In genomic region chr9:108854241-108854696, GRCm38 (mm10) we compare ENCODE assay signal across 8 mouse cellular contexts. TPM values are rescaled to one million over a fixed set of nuclear protein-coding genes. Genes with fewer than 3 reads are reported as not detected.
DNase-seq lines count a peak whose midpoint lies in the region; ATAC-seq and TF ChIP-seq lines count a peak whose summit lies in the region.

No protein-coding gene starts in this region.

- TF ChIP-seq EP300 in heart, adult 2 months (IDR thresholded peaks at IDR 0.05; ENCODE audit: insufficient read depth, low read depth, low read length): no peak

- H3K9me3 ChIP-seq in embryonic facial prominence, embryonic 12.5 days: no peaks in the 10 kb centered on the region
- H3K9me3 ChIP-seq in limb, embryonic 14.5 days (ENCODE audit: control insufficient read depth, low read length): no peaks in the 10 kb centered on the region
- no peaks in the 10 kb centered on the region for H3K9me3 ChIP-seq in midbrain, embryonic 16.5 days (replicated peaks; ENCODE audit: control insufficient read depth, low read length, poor library complexity, severe bottlenecking)

- peak overlapping the region; percentile 72 for H3K4me3 ChIP-seq in embryonic facial prominence, embryonic 12.5 days
- H3K4me3 ChIP-seq in heart, adult 2 months: peak overlapping the region; percentile 70
- H3K4me3 ChIP-seq in limb, embryonic 14.5 days (replicated peaks; ENCODE audit: low read length): peak overlapping the region; percentile 58
- peak overlapping the region; percentile 71 for H3K4me3 ChIP-seq in midbrain, embryonic 16.5 days (ENCODE audit: low read depth, low read length)
- H3K4me3 ChIP-seq in spleen, adult 2 months (ENCODE audit: extremely low read depth, insufficient read depth, insufficient read length): peak overlapping the region; percentile 88

- peak overlapping the region; percentile 84 for H3K27ac ChIP-seq in embryonic facial prominence, embryonic 12.5 days
- H3K27ac ChIP-seq in heart, adult 2 months: peak overlapping the region; percentile 92
- peak overlapping the region; percentile 69 for H3K27ac ChIP-seq in limb, embryonic 14.5 days (replicated peaks; ENCODE audit: low read depth, low read length)
- peak overlapping the region; percentile 78 for H3K27ac ChIP-seq in midbrain, embryonic 16.5 days (ENCODE audit: low read length)
- peak overlapping the region; percentile 83 for H3K27ac ChIP-seq in spleen, adult 2 months (ENCODE audit: insufficient read depth, low read length)

- peak; percentile 94 for DNase-seq in 416B (ENCODE audit: low read depth)
- DNase-seq in adrenal gland, postnatal 36 days: peak; percentile 93
- DNase-seq in heart, adult 2 months: peak; percentile 89 to 90
- DNase-seq in kidney, adult 8-10 months: peak; percentile 89
- DNase-seq in limb, embryonic 14.5 days (ENCODE audit: low spot score): peak; percentile 82
- DNase-seq in spleen, adult 2 months (ENCODE audit: low read depth in 1 of 2, low spot score in 2 of 2): peak; percentile 74 to 81

- intact Hi-C loops in heart, adult 2 months (cut with DNase I): no loop called here

- peak overlapping the region; percentile 77 for H3K4me2 ChIP-seq in embryonic facial prominence, embryonic 12.5 days (replicated peaks)
- peak overlapping the region; percentile 51 for H3K4me2 ChIP-seq in limb, embryonic 14.5 days (replicated peaks; ENCODE audit: low read depth, low read length, severe bottlenecking)
- H3K4me2 ChIP-seq in midbrain, embryonic 16.5 days (ENCODE audit: low read length): peak overlapping the region; percentile 84

- TF ChIP-seq CTCF in heart, adult 2 months (IDR thresholded peaks at IDR 0.05): no peak; the same call in 1 of the 2 replicates
- TF ChIP-seq CTCF in spleen, adult 2 months (IDR thresholded peaks at IDR 0.05; ENCODE audit: extremely low read depth, insufficient read depth, insufficient read length, insufficient replicate concordance): 0 out of 2 replicates have a peak, but pooled peaks have one; percentile 11

- under 1% methylated on average over 28 of the region's 28 CpGs for WGBS in embryonic facial prominence, embryonic 12.5 days
- under 1% methylated on average over 28 of the region's 28 CpGs for WGBS in heart, adult 2 months
- WGBS in limb, embryonic 14.5 days: under 1% methylated on average over 28 of the region's 28 CpGs
- whole genome bisulfite sequencing in midbrain, embryonic 16.5 days: under 1% methylated on average over 28 of the region's 28 CpGs
- WGBS in spleen, adult 2 months: under 1% methylated on average over 28 of the region's 28 CpGs

- peaks cover 29% of the 10 kb centered on the region for H3K36me3 ChIP-seq in embryonic facial prominence, embryonic 12.5 days
- H3K36me3 ChIP-seq in heart, adult 2 months (ENCODE audit: control insufficient read depth, insufficient read depth, low read length): no peaks in the 10 kb centered on the region
- peaks cover 29% of the 10 kb centered on the region for H3K36me3 ChIP-seq in limb, embryonic 14.5 days (ENCODE audit: control insufficient read depth, insufficient read depth, low read length)
- peaks cover 8% of the 10 kb centered on the region for H3K36me3 ChIP-seq in midbrain, embryonic 16.5 days (ENCODE audit: control insufficient read depth, insufficient read depth, low read length)
- H3K36me3 ChIP-seq in spleen, adult 2 months (ENCODE audit: control insufficient read depth, insufficient read depth, low read length): no peaks in the 10 kb centered on the region

- peak overlapping the region; percentile 68 for H3K9ac ChIP-seq in embryonic facial prominence, embryonic 12.5 days
- H3K9ac ChIP-seq in heart, adult 2 months (ENCODE audit: low read depth, low read length): peak overlapping the region; percentile 76
- peak overlapping the region; percentile 63 for H3K9ac ChIP-seq in limb, embryonic 14.5 days (ENCODE audit: low read depth, low read length, severe bottlenecking)
- H3K9ac ChIP-seq in midbrain, embryonic 16.5 days (ENCODE audit: low read depth, low read length): peak overlapping the region; percentile 67

- no peaks in the 10 kb centered on the region for H3K27me3 ChIP-seq in embryonic facial prominence, embryonic 12.5 days
- no peaks in the 10 kb centered on the region for H3K27me3 ChIP-seq in heart, adult 2 months (ENCODE audit: control insufficient read depth, insufficient read depth, low read length)
- H3K27me3 ChIP-seq in limb, embryonic 14.5 days (ENCODE audit: control insufficient read depth, insufficient read depth, low read length): no peaks in the 10 kb centered on the region
- H3K27me3 ChIP-seq in midbrain, embryonic 16.5 days (ENCODE audit: control insufficient read depth, insufficient read depth, low read depth, low read length): no peaks in the 10 kb centered on the region
- H3K27me3 ChIP-seq in spleen, adult 2 months (ENCODE audit: control insufficient read depth, insufficient read depth, low read length): no peaks in the 10 kb centered on the region

- peak; percentile 84 for ATAC-seq in embryonic facial prominence, embryonic 12.5 days (ENCODE audit: insufficient number of reproducible peaks, insufficient read depth, low FRiP score, low TSS enrichment)
- ATAC-seq in limb, embryonic 14.5 days (ENCODE audit: low FRiP score, low read depth): peak; percentile 72
- peak; percentile 87 for ATAC-seq in midbrain, embryonic 16.5 days

- TF ChIP-seq POLR2A in heart, adult 2 months (IDR thresholded peaks at IDR 0.05; ENCODE audit: insufficient read depth, low read depth, low read length): peak; percentile 90
- peak; percentile 89; the same call in 1 of the 2 replicates for TF ChIP-seq POLR2A in limb, embryonic 14.5 days (IDR thresholded peaks at IDR 0.05; ENCODE audit: borderline replicate concordance, extremely low read depth, insufficient read depth, insufficient read length)
- peak; percentile 69 for TF ChIP-seq POLR2A in spleen, adult 2 months (IDR thresholded peaks at IDR 0.05; ENCODE audit: low read depth, low read length)

- peaks cover 15% of the 10 kb centered on the region for H3K4me1 ChIP-seq in embryonic facial prominence, embryonic 12.5 days
- H3K4me1 ChIP-seq in heart, adult 2 months (ENCODE audit: control insufficient read depth, insufficient read depth, low read length): peaks cover 6% of the 10 kb centered on the region; the same call in 1 of the 2 replicates
- peaks cover 3% of the 10 kb centered on the region; the same call in 1 of the 2 replicates for H3K4me1 ChIP-seq in limb, embryonic 14.5 days (ENCODE audit: control insufficient read depth, insufficient read depth, low read length)
- H3K4me1 ChIP-seq in midbrain, embryonic 16.5 days (ENCODE audit: control insufficient read depth, insufficient read depth, low read length): peaks cover 10% of the 10 kb centered on the region; the same call in 1 of the 2 replicates
- peaks cover 5% of the 10 kb centered on the region; the same call in 1 of the 2 replicates for H3K4me1 ChIP-seq in spleen, adult 2 months (ENCODE audit: control insufficient read depth, insufficient read depth, insufficient read length)

- no peaks in the 10 kb centered on the region for H3K79me2 ChIP-seq in heart, adult 2 months (replicated peaks; ENCODE audit: control insufficient read depth, insufficient read depth, low read length)

RNA-seq across cellular contexts. Expression of gene Slc26a6, which starts 1.2 kb away (rescaled TPM):
- total RNA-seq in adrenal gland, postnatal 36 days (2021): 10 to 100 TPM in 1 of 2 experiments, 1 to 10 TPM in 1; 8.5 to 10.9 TPM
- polyA plus RNA-seq in embryonic facial prominence, embryonic 12.5 days (2016; fragmentation: Nextera tagmentation; extraction: Ambion mirVana): 20.5 and 22.5 TPM in 2 replicates
- total RNA-seq in heart, adult 2 months (2021): 10 to 100 TPM; 20.8 to 24.3 TPM
- polyA plus RNA-seq in heart, adult 2 months (2012; rRNA removed): 34.5 and 47.8 TPM in 2 replicates
- 28.8 and 35.8 TPM in 2 replicates for polyA plus RNA-seq in limb, embryonic 14.5 days (2012; rRNA removed)
- polyA plus RNA-seq in limb, embryonic 14.5 days (2014; fragmentation: Nextera tagmentation; extraction: Ambion mirVana): 14.5 and 21.5 TPM in 2 replicates
- 17.5 and 19.0 TPM in 2 replicates for polyA plus RNA-seq in midbrain, embryonic 16.5 days (2015; fragmentation: Nextera tagmentation; extraction: Ambion mirVana)
- polyA plus RNA-seq in spleen, adult 2 months (2012; rRNA removed): 13.0 and 14.9 TPM in 2 replicates

RNA-seq across cellular contexts. Expression of gene Celsr3, which starts 28.1 kb away (rescaled TPM):
- 1 to 10 TPM; 3.0 to 5.8 TPM for total RNA-seq in adrenal gland, postnatal 36 days (2021)
- 1.2 and 2.1 TPM in 2 replicates for polyA plus RNA-seq in embryonic facial prominence, embryonic 12.5 days (2016; fragmentation: Nextera tagmentation; extraction: Ambion mirVana)
- under 1 TPM; 0.02 to 0.03 TPM for total RNA-seq in heart, adult 2 months (2021)
- polyA plus RNA-seq in heart, adult 2 months (2012; rRNA removed): 0.06 and 0.41 TPM in 2 replicates
- 0.36 and 0.37 TPM in 2 replicates for polyA plus RNA-seq in limb, embryonic 14.5 days (2012; rRNA removed)
- polyA plus RNA-seq in limb, embryonic 14.5 days (2014; fragmentation: Nextera tagmentation; extraction: Ambion mirVana): 0.07 and 0.12 TPM in 2 replicates
- polyA plus RNA-seq in midbrain, embryonic 16.5 days (2015; fragmentation: Nextera tagmentation; extraction: Ambion mirVana): 12.7 and 16.4 TPM in 2 replicates
- 0.83 and 1.2 TPM in 2 replicates for polyA plus RNA-seq in spleen, adult 2 months (2012; rRNA removed)

RNA-seq across cellular contexts. Expression of gene Nckipsd, which starts 46.1 kb away (rescaled TPM):
- 10 to 100 TPM in 1 of 2 experiments, 1 to 10 TPM in 1; 9.8 to 12.5 TPM for total RNA-seq in adrenal gland, postnatal 36 days (2021)
- 24.2 and 25.7 TPM in 2 replicates for polyA plus RNA-seq in embryonic facial prominence, embryonic 12.5 days (2016; fragmentation: Nextera tagmentation; extraction: Ambion mirVana)
- 1 to 10 TPM; 7.8 to 8.9 TPM for total RNA-seq in heart, adult 2 months (2021)
- 16.8 and 19.6 TPM in 2 replicates for polyA plus RNA-seq in heart, adult 2 months (2012; rRNA removed)
- 24.0 and 30.1 TPM in 2 replicates for polyA plus RNA-seq in limb, embryonic 14.5 days (2012; rRNA removed)
- 14.0 and 17.2 TPM in 2 replicates for polyA plus RNA-seq in limb, embryonic 14.5 days (2014; fragmentation: Nextera tagmentation; extraction: Ambion mirVana)
- polyA plus RNA-seq in midbrain, embryonic 16.5 days (2015; fragmentation: Nextera tagmentation; extraction: Ambion mirVana): 33.2 and 51.7 TPM in 2 replicates
- 26.4 and 35.1 TPM in 2 replicates for polyA plus RNA-seq in spleen, adult 2 months (2012; rRNA removed)

Comparison
In these comparisons a context has a peak if more than half of its experiments do, and no peak if none do; other contexts are left out.
1. Peak in every context shown above with its lines: DNase-seq, ATAC-seq, H3K4me3 ChIP-seq and H3K27ac ChIP-seq.